Mouse (Mus musculus): ENCODE results near the gene Rnf169.

The Rnf169 gene

DNA sequence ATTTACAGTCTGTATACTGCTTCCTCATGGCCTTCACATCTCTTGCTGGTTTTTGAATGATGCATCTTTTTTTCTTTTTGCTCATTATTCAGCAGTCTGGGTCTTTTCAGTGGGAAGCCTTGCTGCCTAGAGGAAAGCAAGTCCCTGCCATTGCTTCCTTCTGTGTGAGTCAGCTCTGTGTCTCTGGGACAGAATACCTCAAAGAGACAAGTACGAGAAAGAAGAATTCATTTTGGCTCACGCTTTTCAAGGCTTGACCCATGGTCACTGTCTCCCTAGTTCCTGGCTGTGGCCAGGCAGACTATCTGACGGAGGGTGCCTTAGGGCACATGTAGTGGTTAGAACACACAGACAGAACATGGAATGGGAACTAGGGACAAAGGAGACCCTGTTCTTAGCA lies 86.3 kb downstream of the Rnf169 start:
- DNase-seq (ENCODE audit: low read depth, low spot score): no peak

DNA sequence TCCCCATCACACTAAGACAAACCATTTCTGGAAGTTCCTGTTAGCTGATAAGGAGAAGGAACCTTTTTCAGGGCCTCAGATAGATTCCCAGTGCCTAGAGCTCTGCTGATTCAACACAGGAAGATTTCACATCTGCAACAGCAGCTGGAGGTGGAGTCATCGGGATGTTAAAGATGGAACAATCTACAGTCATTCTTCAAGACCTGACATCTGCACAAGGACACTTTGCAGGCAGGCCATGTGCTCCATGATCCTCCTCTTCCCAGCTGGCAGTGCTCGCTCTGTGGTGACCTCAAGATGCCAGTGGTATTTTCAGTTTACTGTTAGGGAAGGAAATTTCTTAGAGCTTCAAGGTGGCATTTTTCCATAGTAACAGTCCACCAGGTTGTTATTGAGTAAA lies 87.9 kb downstream of the Rnf169 start:
- DNase-seq (ENCODE audit: low read depth, low spot score): no peak

DNA sequence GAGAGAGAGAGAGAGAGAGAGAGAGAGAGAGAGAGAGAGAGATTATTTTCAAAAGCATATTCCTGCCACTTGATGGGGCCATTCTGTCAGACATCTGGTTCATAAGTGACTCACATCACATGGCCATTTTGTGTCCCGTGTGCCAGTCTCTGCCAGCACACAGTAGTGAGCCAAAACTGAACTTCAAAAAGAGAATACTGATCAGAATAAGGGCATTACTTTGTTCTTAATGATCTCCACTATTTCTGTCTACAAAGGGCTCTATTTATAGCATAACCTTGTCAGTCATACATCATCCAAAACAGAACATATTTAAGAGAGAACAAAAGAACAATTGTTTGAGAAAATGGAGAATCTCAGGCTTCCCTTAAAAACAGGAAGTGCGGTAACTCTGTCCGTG lies 88.8 kb downstream of the Rnf169 start:
- DNase-seq (ENCODE audit: low read depth, low spot score): no peak

DNA sequence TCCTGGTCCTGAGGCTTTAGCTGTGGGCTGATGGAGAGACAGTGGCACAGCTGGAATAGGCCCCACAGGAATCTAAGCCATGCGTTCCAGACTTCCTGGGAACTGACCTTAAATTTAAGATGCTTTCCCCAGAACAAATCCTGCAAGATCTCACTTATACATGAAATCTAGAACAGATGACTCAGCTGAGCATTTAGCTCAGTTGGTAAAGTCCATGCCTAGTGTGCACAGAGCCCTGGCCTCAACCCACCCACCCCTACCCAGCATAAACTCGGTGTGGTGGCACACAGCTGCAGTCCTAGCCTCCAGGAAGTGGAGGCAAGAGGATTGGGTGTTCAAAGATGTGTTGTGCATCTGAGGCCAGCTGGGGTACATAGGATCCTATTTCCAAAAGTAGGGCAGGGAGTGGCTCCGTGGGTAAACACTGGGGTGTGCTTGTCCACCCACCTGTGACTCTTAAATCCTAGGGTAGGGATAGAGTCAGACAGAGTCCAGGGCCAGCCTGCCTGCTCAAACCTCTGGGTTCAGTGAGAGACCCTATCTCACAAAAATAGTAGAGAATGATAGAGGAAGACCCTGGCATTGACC lies 90.0 kb downstream of the Rnf169 start:
- DNase-seq (ENCODE audit: low read depth, low spot score): no peak

DNA sequence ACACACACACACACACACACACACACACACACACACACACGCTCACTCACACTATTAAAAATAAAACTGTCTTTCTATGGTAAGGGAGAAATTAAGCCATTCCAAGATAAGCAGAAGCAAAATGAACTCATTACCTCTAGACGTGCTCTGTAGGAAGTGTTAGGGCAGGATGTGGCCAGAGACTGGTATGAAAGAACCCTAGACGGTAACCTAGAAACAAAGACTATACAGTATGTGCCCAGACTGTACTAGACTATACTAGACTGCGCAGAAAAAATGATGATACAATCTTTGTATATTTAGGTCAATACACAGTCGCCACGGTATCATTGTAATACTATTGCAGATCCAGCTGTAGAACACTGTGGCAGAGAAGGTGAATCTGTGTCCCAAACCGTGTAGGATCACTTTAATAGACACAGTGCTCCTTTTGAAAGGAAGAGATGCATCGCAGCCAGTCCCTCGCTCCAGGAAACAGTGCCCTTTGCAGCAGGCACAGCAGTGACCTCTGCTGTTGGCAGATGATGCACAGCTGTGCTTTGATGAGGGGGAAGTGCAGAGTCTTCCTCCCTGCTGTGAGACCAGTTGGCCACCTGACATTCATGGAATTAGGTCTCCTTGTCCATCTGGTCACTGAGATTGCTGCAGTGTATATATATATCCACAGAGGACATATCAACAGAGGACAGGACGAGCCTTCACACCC lies 90.9 kb downstream of the Rnf169 start:
- peak; percentile 70 for DNase-seq (ENCODE audit: low read depth, low spot score)

DNA sequence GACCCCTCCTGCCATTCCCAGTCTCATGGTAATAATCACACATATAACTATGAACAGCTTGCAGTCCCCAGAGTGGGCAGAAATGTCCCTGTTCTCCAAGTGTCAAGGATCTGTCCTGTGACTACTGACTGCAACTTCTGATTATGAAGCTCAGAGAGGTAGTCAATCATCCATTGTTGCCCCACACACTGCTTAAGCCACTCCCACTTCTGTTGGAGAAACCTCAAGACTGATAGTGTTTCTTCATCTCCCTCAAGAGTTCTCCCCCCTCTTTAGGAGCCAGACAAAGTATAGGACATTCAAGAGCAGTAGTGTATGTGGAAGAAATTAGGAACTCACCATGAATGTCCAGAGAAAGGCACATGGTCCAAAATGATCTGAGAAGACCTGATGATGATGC lies 92.5 kb downstream of the Rnf169 start:
- no peak for DNase-seq (ENCODE audit: low read depth, low spot score)

DNA sequence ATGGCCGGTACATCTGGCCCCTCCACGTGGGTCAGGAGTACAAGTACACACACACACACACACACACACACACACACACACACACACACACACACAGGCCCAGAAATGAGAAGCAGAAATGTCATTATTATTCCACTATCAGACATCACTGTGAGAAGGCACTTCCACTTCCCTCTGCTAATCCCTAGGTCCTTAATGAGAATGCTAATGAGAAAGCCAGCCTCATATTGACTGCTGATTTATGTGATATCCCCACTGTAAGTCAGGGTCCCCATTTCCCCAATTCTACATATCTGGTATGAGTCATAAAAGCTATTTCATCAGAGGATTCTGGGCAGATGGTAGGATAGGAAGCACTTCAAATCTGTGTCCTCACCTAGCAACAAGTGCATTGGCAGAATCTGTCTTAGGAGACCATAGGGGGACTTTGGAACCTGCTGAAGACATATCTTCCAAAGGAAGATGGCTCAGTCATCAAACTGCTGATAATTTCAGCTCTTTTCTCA lies 93.0 kb downstream of the Rnf169 start:
- no peak for DNase-seq (ENCODE audit: low read depth, low spot score)

DNA sequence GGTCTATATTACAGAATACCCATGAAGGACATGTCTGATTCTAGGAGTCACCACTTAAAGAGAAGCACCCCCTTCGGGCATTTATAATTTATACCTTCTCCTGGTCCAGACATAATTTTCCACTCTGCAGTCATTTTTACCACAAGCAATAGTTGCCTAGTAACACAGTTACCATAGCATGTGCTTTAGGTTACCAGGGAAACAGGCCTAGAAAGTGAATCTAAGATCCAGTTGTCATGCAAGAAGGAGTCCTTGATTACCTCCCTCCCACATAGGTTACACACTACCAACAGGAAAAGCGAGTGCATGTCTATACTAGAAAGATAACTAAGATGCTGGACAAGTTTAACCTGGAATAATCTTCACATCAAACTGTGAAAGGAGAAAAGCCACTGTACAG lies 102.0 kb downstream of the Rnf169 start:
- DNase-seq (ENCODE audit: low read depth, low spot score): no peak

DNA sequence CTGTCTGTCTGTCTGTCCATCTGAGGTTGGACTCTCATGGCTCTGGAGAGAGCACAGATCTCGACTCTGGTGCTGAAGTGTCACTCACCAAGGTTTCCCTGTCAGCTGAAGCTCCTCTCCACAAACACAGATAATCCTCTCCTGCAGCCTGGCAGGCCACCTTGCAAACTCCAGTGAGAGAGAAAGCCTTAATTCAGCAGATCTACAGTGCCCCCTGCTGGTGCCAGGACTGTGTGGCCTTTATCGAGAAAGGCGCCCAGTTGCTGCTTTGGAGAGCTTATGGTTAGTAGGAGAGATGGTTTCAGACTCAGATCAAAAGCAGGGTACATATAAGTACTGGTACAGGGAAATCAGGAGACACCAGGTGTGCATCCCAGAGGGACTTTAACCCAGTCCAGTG lies 103.9 kb downstream of the Rnf169 start:
- DNase-seq (ENCODE audit: low read depth, low spot score): peak; percentile 80

DNA sequence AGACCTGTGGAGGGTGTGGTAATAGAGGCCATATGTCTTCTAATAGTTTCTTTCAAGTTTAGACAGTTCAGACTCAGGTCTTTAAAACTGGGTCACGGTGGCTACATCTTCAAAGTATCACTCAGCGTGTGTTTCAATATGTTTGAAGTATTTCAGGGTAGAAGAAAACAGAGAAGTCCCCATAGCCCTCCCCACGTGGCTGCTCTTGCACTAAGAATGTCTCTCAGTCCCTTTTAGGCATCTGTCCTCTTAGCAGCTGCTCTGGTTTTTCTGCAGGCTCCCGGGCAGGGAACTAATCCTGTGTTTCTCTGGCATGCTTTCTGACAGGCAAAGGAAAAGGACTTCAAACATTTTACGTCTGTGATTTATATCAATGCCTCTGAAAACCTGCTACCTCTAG lies 104.4 kb downstream of the Rnf169 start:
- no peak for DNase-seq (ENCODE audit: low read depth, low spot score)

DNA sequence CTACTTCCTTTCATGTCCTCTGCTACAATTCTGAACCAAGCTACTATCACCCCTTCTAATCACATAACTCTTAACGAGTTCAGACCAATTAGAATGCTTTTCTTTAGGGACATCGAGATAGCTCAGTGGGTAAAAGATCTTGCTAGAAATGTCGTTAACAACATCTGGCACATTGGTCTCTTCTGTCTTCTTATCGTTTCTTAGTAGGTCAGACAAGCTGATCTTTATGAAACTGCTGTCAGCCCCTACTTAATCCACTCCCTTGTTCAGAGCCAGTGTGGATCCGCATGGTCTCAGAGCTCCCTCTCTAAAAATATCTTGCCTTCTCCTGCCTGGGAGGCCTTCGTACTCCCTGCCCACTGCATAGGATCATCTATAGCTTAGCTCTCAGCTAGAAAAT lies 106.3 kb downstream of the Rnf169 start:
- no peak for DNase-seq (ENCODE audit: low read depth, low spot score)
